Mouse (Mus musculus) forebrain, embryonic 15.5 days (tissue): ENCODE measurements at regions not wholly inside any gene's neighbourhood (a gene's known extent, or its start where the extent isn't known, plus 50 kb on each side); places are given as distances from the start of the nearest gene placed in this dataset.
"Not testable (repeated sequence)": the region's sequence is repeated elsewhere in the genome, so short reads cannot be mapped to it uniquely, and the experiment has no call there.

Experiments
- ATAC-seq: fragments of 200-750 bp; cut with Nextera tagmentation; replicated peaks from 2 replicates; pipeline ENCODE4 v1.8.0; 2017; ENCODE audit warnings: mild to moderate bottlenecking, moderate TSS enrichment, moderate library complexity
- H3K27ac ChIP-seq: fragments of 300-500 bp; sonication (generic); replicated peaks from 2 replicates; pipeline ENCODE4 v1.5.1; 2015; ENCODE audit warnings: mild to moderate bottlenecking, inconsistent platforms
- H3K27me3 ChIP-seq: fragments of 300-500 bp; sonication (generic); 2 replicates; pipeline ENCODE4 v1.6.1; 2015; ENCODE audit warnings: inconsistent platforms
- H3K36me3 ChIP-seq: fragments of 300-500 bp; sonication (generic); 2 replicates; pipeline ENCODE4 v1.6.1; 2015; ENCODE audit warnings: mild to moderate bottlenecking, inconsistent platforms
- H3K4me1 ChIP-seq: fragments of 300-500 bp; sonication (generic); 2 replicates; pipeline ENCODE4 v1.6.1; 2015; ENCODE audit warnings: inconsistent platforms
- H3K4me2 ChIP-seq: fragments of 300-500 bp; sonication (generic); replicated peaks from 2 replicates; pipeline ENCODE4 v1.6.1; 2015; ENCODE audit warnings: mild to moderate bottlenecking, inconsistent platforms
- H3K4me3 ChIP-seq: fragments of 300-500 bp; sonication (generic); 2 replicates; pipeline ENCODE4 v1.5.1; 2015; ENCODE audit warnings: mild to moderate bottlenecking, inconsistent platforms
- H3K9ac ChIP-seq: fragments of 300-500 bp; sonication (generic); replicated peaks from 2 replicates; pipeline ENCODE4 v1.6.1; 2015; ENCODE audit warnings: mild to moderate bottlenecking, inconsistent platforms
- H3K9me3 ChIP-seq: fragments of 300-500 bp; sonication (generic); 2 replicates; pipeline ENCODE4 v1.6.1; 2016; ENCODE audit warnings: inconsistent platforms
- WGBS: fragments of 180-500 bp; shearing (Covaris S2); methylation state at CpG from one replicate; pipeline ENCODE4 v1.1.7; 2015; ENCODE audit warnings: mixed read lengths; 5-methylcytosine and 5-hydroxymethylcytosine counted together

DNA sequence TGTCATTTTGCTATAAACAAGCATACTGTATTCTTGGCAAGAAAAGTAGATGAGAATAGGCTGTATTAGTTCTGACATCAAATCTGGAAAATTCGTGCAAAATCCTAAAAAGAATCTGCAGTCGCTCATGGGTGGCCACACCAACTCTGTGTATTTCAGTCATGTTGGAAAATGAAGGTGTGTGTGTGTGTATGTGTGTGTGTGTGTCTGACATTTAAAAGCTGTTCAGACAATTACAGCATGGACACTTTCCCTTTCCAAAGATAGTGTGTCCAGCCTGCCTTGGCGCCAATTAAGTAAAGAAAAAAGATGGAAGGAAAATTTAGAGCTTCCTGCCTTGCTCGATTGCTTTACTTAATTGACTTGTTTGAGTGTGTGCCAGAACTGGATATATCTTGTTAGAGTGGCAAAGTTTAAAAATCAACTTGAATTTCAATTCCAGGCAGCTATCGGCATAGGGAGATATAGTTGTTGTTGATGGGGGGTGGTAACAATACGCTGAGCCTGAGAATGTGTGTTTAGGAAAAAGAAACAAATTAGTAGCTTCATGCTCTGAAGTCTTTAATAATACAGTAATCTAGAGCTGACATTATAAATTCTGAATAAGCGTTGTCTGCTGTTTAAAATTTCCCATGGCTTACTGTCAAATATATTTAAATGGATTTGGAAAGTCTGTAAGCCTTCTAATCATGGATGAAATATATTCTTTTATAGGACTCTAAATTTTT is 1095.7 kb downstream of the Sorcs3 start:
- no peak overlapping the region for H3K27ac ChIP-seq
- H3K36me3 ChIP-seq, result no peaks in the 10 kb centered on the region
- peak; percentile 27; the same call in 1 of the 2 replicates for ATAC-seq
- H3K4me2 ChIP-seq, result no peak overlapping the region
- H3K4me3 ChIP-seq, result no peak overlapping the region
- no peaks in the 10 kb centered on the region for H3K27me3 ChIP-seq
- WGBS, result 43% methylated on average over 7 of the region's 7 CpGs
- H3K4me1 ChIP-seq, result peaks cover 29% of the 10 kb centered on the region
- H3K9ac ChIP-seq, result no peak overlapping the region
- no peaks in the 10 kb centered on the region for H3K9me3 ChIP-seq

DNA sequence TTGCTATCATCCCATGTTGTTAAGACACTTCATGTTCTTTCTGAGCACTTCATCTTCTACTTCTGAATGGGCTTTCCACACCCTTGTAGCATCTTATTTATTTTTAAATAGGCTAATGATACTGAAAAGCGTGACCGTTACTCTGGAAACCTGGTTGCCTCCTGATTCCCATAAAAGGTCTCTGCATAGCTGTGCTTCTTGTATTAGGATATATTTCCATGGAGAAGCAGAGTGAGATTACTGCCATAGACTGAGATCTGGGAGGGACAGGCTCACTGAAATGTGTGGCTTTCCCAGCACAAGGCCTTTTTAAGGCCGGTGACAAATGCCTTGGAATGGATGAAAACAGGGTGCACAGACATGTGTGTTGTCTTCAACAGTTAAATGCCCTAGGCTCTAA is 1100.0 kb downstream of the Sorcs3 start:
- Histone ChIP-seq H3K27me3 (no peaks in the 10 kb centered on the region), H3K4me3 (no peak overlapping the region), H3K4me2 (no peak overlapping the region), H3K9ac (no peak overlapping the region), H3K9me3 (no peaks in the 10 kb centered on the region), H3K4me1 (peaks cover 8% of the 10 kb centered on the region; the same call in 1 of the 2 replicates), H3K36me3 (no peaks in the 10 kb centered on the region), H3K27ac (no peak overlapping the region)
- 95% methylated on average over 3 of the region's 3 CpGs for WGBS
- no peak for ATAC-seq

DNA sequence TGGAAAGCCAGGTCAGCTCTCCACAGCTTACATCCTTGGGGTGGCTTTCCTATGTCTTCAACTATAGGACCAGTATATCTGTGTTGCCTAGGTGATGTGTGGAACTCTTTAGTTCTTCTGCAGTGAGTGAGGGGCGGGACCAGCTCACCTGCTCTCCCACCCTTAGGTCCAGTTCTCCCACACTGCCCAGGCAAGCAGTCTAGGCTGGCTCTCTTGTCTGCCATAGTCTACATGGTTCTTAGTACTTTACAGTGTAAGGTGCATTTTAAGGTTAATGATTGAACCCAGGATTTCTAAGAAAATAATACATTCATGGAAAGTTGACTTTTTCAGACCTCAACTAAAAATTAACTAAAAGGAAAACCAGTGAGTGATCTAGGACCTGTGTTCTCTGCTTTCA is 1108.4 kb downstream of the Sorcs3 start:
- Histone ChIP-seq H3K27me3 (no peaks in the 10 kb centered on the region), H3K4me3 (no peak overlapping the region), H3K36me3 (no peaks in the 10 kb centered on the region), H3K4me2 (no peak overlapping the region), H3K9ac (no peak overlapping the region), H3K9me3 (no peaks in the 10 kb centered on the region), H3K4me1 (no peaks in the 10 kb centered on the region), H3K27ac (no peak overlapping the region)
- ATAC-seq, result no peak
- 68% methylated on average over 1 of the region's 1 CpGs for WGBS

DNA sequence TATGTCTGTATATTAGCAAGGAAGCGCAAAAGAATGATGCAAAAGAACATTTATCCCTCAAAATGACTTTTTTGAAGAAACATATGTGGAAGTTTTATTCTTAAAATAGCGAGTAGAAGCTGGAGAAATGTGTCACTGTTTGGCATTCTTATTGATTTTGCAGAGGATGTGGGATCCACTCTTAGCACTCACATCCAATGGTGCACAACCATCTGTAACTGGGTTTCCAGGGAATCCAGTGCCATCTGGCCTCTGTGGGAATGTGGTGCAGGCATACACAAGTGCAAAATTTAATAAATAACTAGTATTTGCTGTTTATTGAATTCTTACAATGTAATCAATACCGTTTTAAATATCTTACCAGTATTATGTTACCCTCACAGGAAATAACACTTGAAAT is 1153.8 kb downstream of the Sorcs3 start:
- no peak overlapping the region for H3K4me2 ChIP-seq
- ATAC-seq, result no peak
- H3K9ac ChIP-seq, result no peak overlapping the region
- no peak overlapping the region for H3K27ac ChIP-seq
- H3K9me3 ChIP-seq, result no peaks in the 10 kb centered on the region
- H3K4me3 ChIP-seq, result no peak overlapping the region
- 82% methylated on average over 3 of the region's 3 CpGs for WGBS
- H3K36me3 ChIP-seq, result no peaks in the 10 kb centered on the region
- H3K27me3 ChIP-seq, result no peaks in the 10 kb centered on the region
- peaks cover 4% of the 10 kb centered on the region; the same call in 1 of the 2 replicates for H3K4me1 ChIP-seq

DNA sequence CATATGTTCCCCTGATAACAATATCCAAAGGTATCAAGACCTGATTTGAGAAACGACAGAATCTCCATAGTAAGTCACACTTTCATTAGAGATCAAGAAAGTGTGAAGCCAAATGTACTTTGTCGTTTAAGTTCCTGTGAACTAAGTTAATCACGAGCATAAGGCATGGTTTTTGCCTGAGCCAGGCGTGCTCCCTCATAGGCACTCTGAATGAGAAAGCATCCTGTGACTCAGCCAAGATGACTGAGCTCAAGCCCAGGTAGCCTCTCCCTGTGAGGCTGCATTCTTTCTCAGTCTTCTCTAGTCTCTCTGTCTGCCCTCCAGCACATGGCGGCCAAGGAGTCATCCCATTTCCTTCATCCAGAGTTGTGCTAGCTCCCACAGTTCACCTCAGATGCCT is 1154.9 kb downstream of the Sorcs3 start:
- Histone ChIP-seq H3K4me2 (peak overlapping the region; percentile 28; the same call in 1 of the 2 replicates), H3K27ac (0 out of 2 replicates have a peak overlapping the region, but pooled peaks have one; percentile 43), H3K36me3 (no peaks in the 10 kb centered on the region), H3K9me3 (no peaks in the 10 kb centered on the region), H3K4me1 (peaks cover 4% of the 10 kb centered on the region; the same call in 1 of the 2 replicates), H3K4me3 (no peak overlapping the region), H3K27me3 (no peaks in the 10 kb centered on the region), H3K9ac (no peak overlapping the region)
- 59% methylated on average over 5 of the region's 5 CpGs for WGBS
- peak; percentile 71 for ATAC-seq

DNA sequence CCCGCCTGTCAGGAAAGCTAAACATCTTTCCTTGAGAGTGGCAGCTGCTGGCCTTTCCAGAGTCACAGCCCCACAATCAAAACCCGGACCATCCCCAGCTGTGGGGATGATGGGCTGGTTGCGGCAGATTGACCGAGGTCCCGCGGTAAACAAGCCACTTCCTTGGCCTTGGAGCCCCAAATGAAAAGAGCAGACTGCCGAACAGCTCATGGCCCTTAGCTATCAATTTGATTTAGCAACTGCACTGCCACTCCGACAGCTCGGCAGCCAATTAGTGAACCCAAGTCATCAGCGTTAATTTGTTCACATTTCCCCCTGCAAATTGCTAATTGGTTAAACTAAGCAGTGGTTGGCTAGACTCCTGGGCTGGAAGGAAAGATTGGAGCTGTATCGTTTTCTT is 1155.3 kb downstream of the Sorcs3 start:
- H3K36me3 ChIP-seq, H3K27me3 ChIP-seq, H3K9ac ChIP-seq, H3K4me1 ChIP-seq, H3K4me3 ChIP-seq, H3K9me3 ChIP-seq: not testable (repeated sequence)
- WGBS, result 43% methylated on average over 10 of the region's 11 CpGs
- ATAC-seq, result peak; percentile 80
- peak overlapping the region; percentile 28; the same call in 1 of the 2 replicates for H3K4me2 ChIP-seq
- 0 out of 2 replicates have a peak overlapping the region, but pooled peaks have one; percentile 43 for H3K27ac ChIP-seq

DNA sequence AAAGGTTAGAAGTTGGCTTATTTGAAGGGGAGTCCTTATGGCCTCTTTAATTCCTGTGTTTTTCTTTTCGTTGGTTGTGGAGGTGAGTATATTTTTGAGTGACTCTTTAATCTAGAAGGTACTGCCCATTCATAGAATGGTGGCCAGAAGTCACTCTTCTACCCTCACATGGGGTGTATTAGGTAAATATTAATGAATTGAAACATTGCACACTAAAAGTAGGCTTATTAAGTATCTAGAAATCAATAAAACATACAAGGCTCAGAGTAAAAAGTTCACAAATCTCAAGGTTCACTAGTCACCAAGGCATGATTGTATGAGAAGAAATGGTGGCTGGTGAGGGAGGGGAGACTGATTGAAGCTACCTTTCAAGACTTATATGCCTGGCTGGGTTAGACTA is 1167.1 kb downstream of the Sorcs3 start:
- Histone ChIP-seq H3K9ac (no peak overlapping the region), H3K4me2 (no peak overlapping the region), H3K27me3 (no peaks in the 10 kb centered on the region), H3K4me3 (no peak overlapping the region), H3K4me1 (no peaks in the 10 kb centered on the region), H3K36me3 (no peaks in the 10 kb centered on the region), H3K27ac (no peak overlapping the region), H3K9me3 (no peaks in the 10 kb centered on the region)
- no peak for ATAC-seq
- 93% methylated on average over 1 of the region's 1 CpGs for WGBS

DNA sequence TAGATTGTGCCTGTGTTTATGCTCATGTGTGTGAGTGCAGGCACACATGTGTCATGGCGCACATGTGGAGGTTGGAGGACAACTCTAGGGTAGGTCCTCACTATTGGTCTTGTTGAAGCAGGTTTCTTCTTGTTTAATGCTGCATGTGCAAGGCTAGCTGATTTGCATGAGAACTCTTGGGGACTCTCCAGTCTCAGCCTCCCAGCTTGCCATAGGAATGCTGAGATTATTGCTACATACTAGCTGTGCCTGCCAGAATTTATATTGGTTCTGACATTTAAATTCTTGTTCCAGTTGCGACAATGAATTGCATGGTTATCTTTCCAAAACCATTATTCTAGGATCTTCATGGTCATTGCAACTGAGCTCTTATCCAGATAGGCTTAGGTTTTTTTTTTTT is 1168.5 kb downstream of the Sorcs3 start:
- Histone ChIP-seq H3K4me2 (no peak overlapping the region), H3K27ac (no peak overlapping the region), H3K4me1 (no peaks in the 10 kb centered on the region), H3K36me3 (no peaks in the 10 kb centered on the region), H3K4me3 (no peak overlapping the region), H3K9ac (no peak overlapping the region), H3K9me3 (no peaks in the 10 kb centered on the region), H3K27me3 (no peaks in the 10 kb centered on the region)
- no peak for ATAC-seq
- WGBS, result 95% methylated on average over 2 of the region's 2 CpGs

DNA sequence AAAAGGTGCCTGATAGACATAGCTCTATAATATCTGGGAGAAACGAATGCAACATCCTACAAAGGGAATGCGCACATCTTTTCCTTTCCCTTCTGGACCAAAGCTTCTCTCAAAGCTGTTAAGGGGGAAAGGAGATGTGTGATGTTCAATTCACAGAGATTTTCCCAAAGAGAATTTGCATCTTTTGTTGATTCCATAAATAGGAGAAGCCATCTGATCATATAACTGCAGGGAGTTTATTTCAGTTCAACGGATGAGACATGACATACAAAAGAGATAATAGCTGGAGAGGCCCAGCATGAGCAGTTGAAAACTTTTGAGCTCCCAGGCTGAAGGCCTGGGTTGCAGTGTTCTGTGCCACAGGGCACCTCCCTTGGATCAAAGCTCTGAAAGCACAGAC is 1169.1 kb downstream of the Sorcs3 start:
- H3K4me1 ChIP-seq, result no peaks in the 10 kb centered on the region
- no peaks in the 10 kb centered on the region for H3K36me3 ChIP-seq
- no peak overlapping the region for H3K4me3 ChIP-seq
- no peaks in the 10 kb centered on the region for H3K9me3 ChIP-seq
- H3K9ac ChIP-seq, result no peak overlapping the region
- no peak for ATAC-seq
- no peak overlapping the region for H3K4me2 ChIP-seq
- 84% methylated on average over 3 of the region's 3 CpGs for WGBS
- H3K27me3 ChIP-seq, result no peaks in the 10 kb centered on the region
- H3K27ac ChIP-seq, result no peak overlapping the region

DNA sequence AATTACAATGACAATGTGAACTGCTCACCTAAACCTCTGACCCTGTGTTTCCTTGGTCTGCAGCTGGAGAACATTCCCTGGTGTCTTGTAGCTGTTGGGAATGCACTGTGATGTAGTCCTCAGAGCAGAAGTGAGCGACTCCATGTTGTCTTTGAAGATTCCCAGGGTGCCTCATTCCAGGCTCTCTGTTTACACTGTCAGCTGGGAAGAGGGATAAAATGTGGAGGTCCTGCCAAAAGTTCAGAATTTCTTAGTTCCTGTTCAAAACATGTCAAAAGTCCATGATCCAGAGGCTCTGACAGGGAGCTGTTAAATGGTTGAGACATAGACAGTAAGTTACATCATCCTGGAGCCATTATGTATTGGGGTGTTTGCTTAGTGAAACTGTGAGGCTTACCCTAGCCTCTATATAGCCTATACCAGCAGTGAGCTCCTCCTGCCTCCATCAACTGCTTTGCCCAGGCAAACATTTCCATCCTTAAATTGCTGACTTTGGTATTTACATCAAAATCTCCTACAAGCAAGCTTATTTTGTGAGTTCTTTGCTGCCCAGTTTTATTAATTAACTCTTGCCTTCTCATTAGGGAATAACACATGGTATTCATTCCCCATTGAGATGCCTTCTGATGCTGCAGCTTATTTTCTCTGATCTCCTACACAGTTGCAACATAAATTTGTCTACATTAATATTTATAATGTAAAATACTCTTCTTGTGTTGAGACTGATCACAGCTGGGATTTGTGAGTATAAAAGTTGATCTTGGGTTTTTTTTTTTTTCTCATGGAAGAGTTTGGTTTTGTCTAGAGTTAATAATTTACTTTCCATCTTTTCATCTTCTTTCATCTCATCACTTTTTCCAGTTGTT is 1170.2 kb downstream of the Sorcs3 start:
- Histone ChIP-seq H3K27me3 (no peaks in the 10 kb centered on the region), H3K4me2 (no peak overlapping the region), H3K36me3 (no peaks in the 10 kb centered on the region), H3K27ac (no peak overlapping the region), H3K9me3 (no peaks in the 10 kb centered on the region), H3K4me3 (no peak overlapping the region), H3K9ac (no peak overlapping the region), H3K4me1 (no peaks in the 10 kb centered on the region)
- WGBS, result 65% methylated on average over 1 of the region's 1 CpGs
- ATAC-seq, result no peak

DNA sequence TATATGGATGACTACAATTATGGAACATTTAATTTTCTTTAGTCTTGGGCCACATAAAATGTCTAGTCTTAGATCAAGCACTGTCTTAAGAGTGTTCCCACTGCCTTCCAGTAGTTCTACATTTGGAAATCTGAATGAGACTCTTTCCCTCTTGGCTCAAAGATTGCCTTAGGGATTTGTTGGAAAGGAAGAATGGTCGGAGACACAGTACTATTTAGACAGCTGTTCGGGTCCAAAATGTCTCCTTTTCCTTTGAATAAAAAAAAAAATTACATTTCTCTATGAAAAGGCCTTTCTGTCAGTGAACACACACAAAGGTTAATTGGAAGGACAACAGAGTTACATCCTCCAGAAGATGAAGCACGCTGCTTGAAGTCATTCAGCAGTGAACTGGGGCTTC is 1173.8 kb downstream of the Sorcs3 start:
- 51% methylated on average over 3 of the region's 3 CpGs for WGBS
- no peak overlapping the region for H3K27ac ChIP-seq

DNA sequence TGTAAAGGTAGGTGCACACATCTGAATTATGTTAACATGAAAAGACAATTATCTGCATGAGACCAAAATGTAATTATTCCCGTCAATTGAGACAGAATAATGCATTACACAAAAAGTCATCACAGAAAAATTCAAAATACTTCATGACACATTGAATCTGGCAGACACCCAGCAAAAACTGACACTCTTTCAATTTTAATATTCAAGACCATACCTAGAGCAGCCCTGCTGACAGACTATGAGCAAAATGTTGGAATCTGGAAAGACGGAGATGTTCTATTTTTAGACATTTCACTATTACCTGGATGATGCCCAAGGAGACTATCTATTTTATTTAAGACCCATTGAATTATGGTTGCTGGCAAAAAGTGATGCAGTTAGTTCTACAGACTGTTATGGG is 1190.4 kb downstream of the Sorcs3 start:
- Histone ChIP-seq H3K9ac (no peak overlapping the region), H3K36me3 (no peaks in the 10 kb centered on the region), H3K27me3 (no peaks in the 10 kb centered on the region), H3K4me1 (no peaks in the 10 kb centered on the region), H3K9me3 (no peaks in the 10 kb centered on the region), H3K27ac (no peak overlapping the region), H3K4me3 (no peak overlapping the region), H3K4me2 (no peak overlapping the region)
- ATAC-seq, result peak; percentile 48; the same call in 1 of the 2 replicates
- 61% methylated on average over 2 of the region's 2 CpGs for WGBS

More for the DNA sequence above, 1173.8 kb downstream of the Sorcs3 start:
- H3K9me3 ChIP-seq, result no peaks in the 10 kb centered on the region
- H3K9ac ChIP-seq, result no peak overlapping the region
- no peak for ATAC-seq
- H3K4me2 ChIP-seq, result no peak overlapping the region
- H3K36me3 ChIP-seq, result no peaks in the 10 kb centered on the region
- H3K4me3 ChIP-seq, result no peak overlapping the region
- no peaks in the 10 kb centered on the region for H3K27me3 ChIP-seq
- no peaks in the 10 kb centered on the region for H3K4me1 ChIP-seq
